Mouse (Mus musculus): ENCODE measurements at regions not wholly inside any gene's neighbourhood (a gene's known extent, or its start where the extent isn't known, plus 50 kb on each side); places are given as distances from the start of the nearest gene placed in this dataset.

- Histone ChIP-seq H3K4me2 (ENCODE audit: low read length) (no peak overlapping the region), H3K4me3 (replicated peaks; ENCODE audit: low read depth, low read length) (no peak overlapping the region), H3K36me3 (ENCODE audit: insufficient read depth, low read length) (no peaks in the 10 kb centered on the region), H3K27me3 (ENCODE audit: insufficient read depth, low read length) (no peaks in the 10 kb centered on the region), H3K9ac (ENCODE audit: low read depth, low read length) (no peak overlapping the region), H3K9me3 (replicated peaks; ENCODE audit: low read length) (no peaks in the 10 kb centered on the region), H3K27ac (no peak overlapping the region), H3K4me1 (replicated peaks; ENCODE audit: insufficient read depth, low read length) (no peaks in the 10 kb centered on the region)
- no peak for TF ChIP-seq CTCF (IDR thresholded peaks at IDR 0.05; ENCODE audit: low read depth)
- 37% methylated on average over 5 of the region's 5 CpGs for WGBS
- DNase-seq (ENCODE audit: low spot score) (no peak), ATAC-seq (replicated peaks; ENCODE audit: low FRiP score, low read depth) (peak; percentile 52)
Observed at GRCm38 (mm10) chr10:31009128-31009954, 166.7 kb upstream of the Hey2 start.

- no peaks in the 10 kb centered on the region for H3K36me3 ChIP-seq (ENCODE audit: insufficient read depth, low read length)
- ATAC-seq (replicated peaks; ENCODE audit: low FRiP score, low read depth), result no peak
- WGBS, result 41% methylated on average over 12 of the region's 12 CpGs
- no peak overlapping the region for H3K4me3 ChIP-seq (replicated peaks; ENCODE audit: low read depth, low read length)
- no peak overlapping the region for H3K4me2 ChIP-seq (ENCODE audit: low read length)
- no peak overlapping the region for H3K27ac ChIP-seq
- H3K9me3 ChIP-seq (replicated peaks; ENCODE audit: low read length), result no peaks in the 10 kb centered on the region
- H3K27me3 ChIP-seq (ENCODE audit: insufficient read depth, low read length), result no peaks in the 10 kb centered on the region
- no peaks in the 10 kb centered on the region for H3K4me1 ChIP-seq (replicated peaks; ENCODE audit: insufficient read depth, low read length)
- TF ChIP-seq CTCF (IDR thresholded peaks at IDR 0.05; ENCODE audit: low read depth), result no peak
- DNase-seq (ENCODE audit: low spot score), result peak; percentile 14
- H3K9ac ChIP-seq (ENCODE audit: low read depth, low read length), result no peak overlapping the region
Observed at GRCm38 (mm10) chr10:30998163-30998944, 155.8 kb upstream of the Hey2 start.

- Histone ChIP-seq H3K27me3 (ENCODE audit: insufficient read depth, low read length) (no peaks in the 10 kb centered on the region), H3K4me3 (replicated peaks; ENCODE audit: low read depth, low read length) (no peak overlapping the region), H3K9ac (ENCODE audit: low read depth, low read length) (no peak overlapping the region), H3K4me2 (ENCODE audit: low read length) (no peak overlapping the region), H3K9me3 (replicated peaks; ENCODE audit: low read length) (no peaks in the 10 kb centered on the region), H3K36me3 (ENCODE audit: insufficient read depth, low read length) (no peaks in the 10 kb centered on the region), H3K27ac (no peak overlapping the region), H3K4me1 (replicated peaks; ENCODE audit: insufficient read depth, low read length) (no peaks in the 10 kb centered on the region)
- no peak for ATAC-seq (replicated peaks; ENCODE audit: low FRiP score, low read depth)
- WGBS, result 55% methylated on average over 3 of the region's 3 CpGs
- TF ChIP-seq CTCF (IDR thresholded peaks at IDR 0.05; ENCODE audit: low read depth), result no peak
- no peak for DNase-seq (ENCODE audit: low spot score)
Observed at GRCm38 (mm10) chr10:30992167-30992566, 149.6 kb upstream of the Hey2 start.

DNA sequence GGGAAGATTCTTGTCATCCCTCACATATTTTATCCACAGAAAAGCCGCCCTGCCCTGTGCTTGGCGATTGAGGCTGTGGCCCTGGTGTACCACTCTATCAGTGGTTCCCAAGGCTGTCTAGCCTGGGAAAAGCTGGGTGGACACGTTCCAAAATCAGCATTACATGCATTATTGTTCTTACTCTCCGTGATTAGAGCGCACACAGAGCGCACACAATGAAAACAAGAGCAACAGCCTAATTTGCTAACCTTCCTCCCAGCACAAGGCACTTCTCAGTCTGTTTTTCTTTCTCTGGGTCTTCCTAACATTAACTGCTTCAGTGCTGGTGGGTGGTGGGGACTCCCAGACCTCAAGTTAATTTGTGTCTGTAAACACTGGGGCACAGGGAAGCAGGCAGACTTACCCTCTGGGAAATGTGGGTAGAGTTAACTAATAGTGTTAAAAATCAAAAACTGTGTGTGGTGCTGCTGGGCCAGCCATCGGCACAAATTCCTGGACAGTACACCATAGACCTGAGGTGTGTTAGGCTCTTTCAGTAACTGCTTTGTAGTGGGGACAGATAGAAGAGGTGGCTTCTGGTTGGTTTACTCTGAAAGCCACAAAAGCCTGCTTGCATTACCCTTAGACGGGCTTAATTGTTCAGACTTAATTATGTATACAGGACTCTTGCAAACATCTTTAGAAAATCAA is 137.8 kb upstream of the Hey2 start:
- Histone ChIP-seq H3K4me2 (ENCODE audit: low read length) (peak overlapping the region; percentile 53), H3K36me3 (ENCODE audit: insufficient read depth, low read length) (no peaks in the 10 kb centered on the region), H3K4me3 (replicated peaks; ENCODE audit: low read depth, low read length) (no peak overlapping the region; the same call in 1 of the 2 replicates), H3K4me1 (replicated peaks; ENCODE audit: insufficient read depth, low read length) (0 out of 2 replicates have a peak, but pooled peaks cover 7% of the 10 kb centered on the region), H3K27me3 (ENCODE audit: insufficient read depth, low read length) (no peaks in the 10 kb centered on the region), H3K9me3 (replicated peaks; ENCODE audit: low read length) (no peaks in the 10 kb centered on the region), H3K9ac (ENCODE audit: low read depth, low read length) (peak overlapping the region; percentile 49; the same call in 1 of the 2 replicates), H3K27ac (peak overlapping the region; percentile 13; the same call in 1 of the 2 replicates)
- ATAC-seq (replicated peaks; ENCODE audit: low FRiP score, low read depth), result peak; percentile 54; the same call in 1 of the 2 replicates
- peak; percentile 37 for DNase-seq (ENCODE audit: low spot score)
- WGBS, result 5% methylated on average over 8 of the region's 8 CpGs
- no peak for TF ChIP-seq CTCF (IDR thresholded peaks at IDR 0.05; ENCODE audit: low read depth)

GRCm38 (mm10) chr10:30979766-30980165 is 137.2 kb upstream of the Hey2 start:
- DNase-seq (ENCODE audit: low spot score), result no peak
- Histone ChIP-seq H3K27ac (no peak overlapping the region), H3K4me1 (replicated peaks; ENCODE audit: insufficient read depth, low read length) (0 out of 2 replicates have a peak, but pooled peaks cover 7% of the 10 kb centered on the region), H3K4me3 (replicated peaks; ENCODE audit: low read depth, low read length) (no peak overlapping the region), H3K4me2 (ENCODE audit: low read length) (peak overlapping the region; percentile 53), H3K36me3 (ENCODE audit: insufficient read depth, low read length) (no peaks in the 10 kb centered on the region), H3K27me3 (ENCODE audit: insufficient read depth, low read length) (no peaks in the 10 kb centered on the region), H3K9me3 (replicated peaks; ENCODE audit: low read length) (no peaks in the 10 kb centered on the region), H3K9ac (ENCODE audit: low read depth, low read length) (no peak overlapping the region)
- TF ChIP-seq CTCF (IDR thresholded peaks at IDR 0.05; ENCODE audit: low read depth), result no peak
- whole genome bisulfite sequencing, result 15% methylated on average over 3 of the region's 3 CpGs
- ATAC-seq (replicated peaks; ENCODE audit: low FRiP score, low read depth), result no peak

DNA sequence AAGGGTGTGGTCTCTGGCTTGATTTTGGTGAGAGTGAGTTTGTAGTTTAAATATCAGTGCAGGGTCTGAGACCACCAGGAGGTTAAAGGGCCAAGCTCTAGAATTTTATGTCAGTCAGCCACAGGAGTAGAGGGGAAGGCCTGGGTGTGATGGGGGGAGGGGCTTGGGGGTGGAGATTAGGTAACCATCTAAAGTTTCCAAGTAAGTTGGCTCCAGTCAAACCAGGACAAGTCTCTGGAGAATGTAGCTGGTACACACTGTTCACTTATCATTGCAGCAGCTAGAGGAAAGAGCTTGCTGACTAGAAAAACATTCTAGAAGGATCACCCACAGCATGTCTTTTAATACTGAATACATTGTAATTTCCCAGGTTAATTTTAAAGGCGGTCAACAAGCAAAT is 123.6 kb upstream of the Hey2 start:
- no peaks in the 10 kb centered on the region for H3K4me1 ChIP-seq (replicated peaks; ENCODE audit: insufficient read depth, low read length)
- ATAC-seq (replicated peaks; ENCODE audit: low FRiP score, low read depth) (no peak), DNase-seq (ENCODE audit: low spot score) (no peak)
- no peaks in the 10 kb centered on the region for H3K27me3 ChIP-seq (ENCODE audit: insufficient read depth, low read length)
- no peak overlapping the region for H3K27ac ChIP-seq
- no peaks in the 10 kb centered on the region for H3K9me3 ChIP-seq (replicated peaks; ENCODE audit: low read length)
- H3K36me3 ChIP-seq (ENCODE audit: insufficient read depth, low read length), result no peaks in the 10 kb centered on the region
- TF ChIP-seq CTCF (IDR thresholded peaks at IDR 0.05; ENCODE audit: low read depth), result no peak
- 98% methylated on average over 1 of the region's 1 CpGs for WGBS
- H3K9ac ChIP-seq (ENCODE audit: low read depth, low read length), result no peak overlapping the region
- no peak overlapping the region for H3K4me2 ChIP-seq (ENCODE audit: low read length)
- no peak overlapping the region for H3K4me3 ChIP-seq (replicated peaks; ENCODE audit: low read depth, low read length)
